Mouse (Mus musculus) adrenal gland, adult (tissue): ENCODE measurements around the gene Mthfd2l.

Experiments
- DNase-seq, 2 experiments: peaks; one replicate each; pipeline ENCODE4 v3.0.0; 2022 to 2023; ENCODE audit warnings: low spot score in 1 of 2; ENCODE audit not compliant: inconsistent age in 2 of 2

Gene Mthfd2l

DNA sequence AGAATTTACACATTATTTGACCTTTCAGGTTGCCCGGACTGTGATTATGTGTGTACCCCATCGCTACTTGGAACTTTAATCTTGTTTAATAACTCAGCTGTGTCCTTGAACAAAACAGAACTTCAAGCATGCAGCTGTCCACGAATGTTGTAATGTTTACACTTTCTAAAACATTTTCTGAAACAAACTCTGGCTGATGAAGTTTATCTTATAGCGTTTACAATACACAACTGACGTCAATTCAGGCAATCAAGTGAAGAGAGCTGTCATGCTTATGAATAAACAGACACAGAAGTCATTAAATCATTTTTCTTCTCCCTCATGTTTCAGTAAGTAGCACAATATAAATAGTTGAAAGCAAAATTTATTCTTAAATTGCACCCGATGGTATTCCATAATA, 117.1 kb downstream of the Mthfd2l start:
- no peak for DNase-seq

DNA sequence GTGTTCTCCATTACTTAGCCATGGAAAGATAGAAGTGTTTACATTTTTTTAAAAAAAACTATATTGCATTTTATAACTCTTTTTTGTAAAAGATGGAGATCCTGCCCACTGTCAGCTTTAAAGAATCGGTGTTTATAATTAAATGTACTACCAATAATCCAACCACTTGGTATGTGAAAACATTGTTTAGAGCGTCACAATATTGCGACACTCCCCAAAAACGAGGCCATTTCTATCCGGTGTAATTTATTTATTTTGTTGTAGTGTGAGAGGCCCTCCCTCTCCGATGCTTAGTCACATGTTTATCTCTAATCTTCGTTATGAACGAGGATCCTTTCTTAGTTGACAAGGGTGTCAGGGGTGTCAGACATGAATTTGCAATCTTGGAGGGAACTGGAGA, 117.5 kb downstream of the Mthfd2l start:
- no peak for DNase-seq
